Mouse (Mus musculus): ENCODE results near the gene Babam2. TPM values are rescaled to one million over a fixed set of nuclear protein-coding genes. Genes with fewer than 3 reads are reported as not detected.

Babam2 gene
- total RNA-seq, 1 experiment from 2014 or later = 38.9 TPM

GRCm38 (mm10) chr5:32086526-32087090, 389.1 kb downstream of the Babam2 start:
- ATAC-seq (replicated peaks; ENCODE audit: low read depth, poor library complexity, severe bottlenecking) = no peak

GRCm38 (mm10) chr5:32089481-32089880, 392.0 kb downstream of the Babam2 start:
- ATAC-seq (replicated peaks; ENCODE audit: low read depth, poor library complexity, severe bottlenecking) = no peak

DNA sequence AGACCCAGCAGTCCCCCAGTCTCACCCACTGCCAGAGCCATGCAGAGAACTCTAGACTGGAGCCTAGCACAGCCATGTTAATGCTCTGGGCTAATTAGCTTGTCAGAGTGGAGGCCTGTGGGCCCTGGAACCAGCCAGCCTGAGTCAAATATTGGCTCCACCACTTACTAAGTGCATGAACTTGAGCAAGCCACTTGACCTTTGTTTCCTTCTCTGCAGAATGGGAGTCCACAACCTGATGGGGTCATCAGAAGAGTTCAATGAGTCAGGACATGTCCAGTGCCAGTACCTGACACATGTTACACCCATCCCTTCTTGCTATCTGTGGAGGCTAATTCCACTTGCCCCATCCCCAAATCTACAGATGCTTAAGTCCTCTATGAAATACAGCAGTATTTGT, 394.8 kb downstream of the Babam2 start:
- no peak for ATAC-seq (replicated peaks; ENCODE audit: low read depth, poor library complexity, severe bottlenecking)

DNA sequence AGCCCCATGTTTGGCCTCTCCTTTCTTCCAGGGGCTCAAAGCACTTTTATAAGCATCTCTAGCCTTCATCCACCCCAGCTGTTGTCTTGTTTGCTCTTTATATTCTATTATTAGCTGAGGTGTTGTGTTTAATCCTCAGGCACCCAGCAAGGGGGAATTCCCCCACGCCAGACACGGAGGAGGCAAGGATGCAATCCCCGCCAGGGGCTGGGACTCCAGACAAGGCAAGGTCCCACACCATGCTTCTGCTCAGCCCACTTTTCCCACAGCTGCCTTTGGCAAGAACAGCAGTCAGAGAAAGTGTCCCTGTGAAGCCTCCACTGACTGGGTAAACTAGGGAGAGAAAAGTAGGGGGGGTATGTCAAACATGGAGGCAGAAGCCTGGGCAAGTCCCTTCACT, 401.2 kb downstream of the Babam2 start:
- no peak for ATAC-seq (replicated peaks; ENCODE audit: low read depth, poor library complexity, severe bottlenecking)

GRCm38 (mm10) chr5:32102484-32102883, 405.0 kb downstream of the Babam2 start:
- no peak for ATAC-seq (replicated peaks; ENCODE audit: low read depth, poor library complexity, severe bottlenecking)

GRCm38 (mm10) chr5:32102971-32103431, 405.5 kb downstream of the Babam2 start:
- no peak for ATAC-seq (replicated peaks; ENCODE audit: low read depth, poor library complexity, severe bottlenecking)

DNA sequence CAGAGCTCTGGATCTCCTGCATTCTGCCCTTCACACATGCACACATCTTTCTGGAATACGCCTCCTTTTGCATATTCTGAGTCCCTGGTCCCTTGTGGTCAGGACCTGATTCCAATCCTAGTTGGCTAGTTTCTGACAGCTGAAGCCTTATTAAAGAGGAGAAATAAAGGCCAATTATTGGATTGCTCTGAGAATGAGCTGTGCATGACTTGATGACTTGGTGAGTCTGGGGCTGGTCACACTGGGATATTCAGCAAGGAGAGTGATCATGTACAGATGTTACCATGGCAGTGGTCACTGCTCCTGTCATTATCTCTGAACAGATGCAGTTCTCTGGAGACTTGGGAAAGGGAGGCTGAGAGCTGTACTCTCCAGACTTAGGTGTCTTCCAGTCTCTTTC, 406.1 kb downstream of the Babam2 start:
- ATAC-seq (replicated peaks; ENCODE audit: low read depth, poor library complexity, severe bottlenecking) = no peak

DNA sequence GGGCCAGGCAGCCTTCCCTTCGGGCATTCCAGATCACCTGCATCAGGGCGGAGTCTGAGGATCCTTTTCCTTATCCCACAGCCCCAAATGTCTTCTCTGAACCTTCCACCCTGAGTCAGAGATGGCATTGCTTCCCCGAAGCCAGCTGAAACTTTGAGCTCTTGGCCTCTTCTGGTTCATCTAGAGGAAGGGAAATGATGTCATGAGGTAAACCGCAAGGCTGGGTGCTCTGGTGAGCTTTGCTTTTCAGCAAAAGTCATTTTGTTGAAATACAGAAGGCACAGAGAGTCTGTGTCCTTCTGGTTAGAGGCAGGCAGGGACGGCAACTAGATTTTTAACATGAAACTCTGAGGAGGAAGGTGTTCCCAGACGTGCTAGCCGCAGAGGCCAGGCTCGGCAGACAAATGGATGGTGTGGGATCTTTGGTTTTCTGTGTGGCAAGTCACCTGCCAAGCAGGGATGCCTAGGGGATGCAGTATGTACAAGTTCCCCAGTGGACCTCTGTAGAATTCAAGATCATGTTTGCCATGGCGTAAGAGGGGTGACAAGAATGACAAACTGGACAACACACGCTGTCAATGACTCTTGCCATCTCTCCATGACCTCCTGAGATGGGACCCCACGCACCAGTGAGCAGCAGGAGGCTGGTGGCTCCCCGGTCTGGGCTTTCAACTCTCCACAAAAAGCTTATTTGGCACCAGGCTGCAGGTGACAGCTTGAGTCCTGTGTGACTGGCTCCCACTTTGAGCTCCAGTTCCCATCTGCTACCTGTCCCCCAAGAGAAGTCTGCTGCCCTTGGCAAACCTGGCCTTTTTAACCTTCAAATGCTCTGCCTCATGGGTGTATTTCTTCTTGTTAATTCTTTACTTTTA, 406.9 kb downstream of the Babam2 start:
- ATAC-seq (replicated peaks; ENCODE audit: low read depth, poor library complexity, severe bottlenecking) = peak; percentile 86

- no peak for ATAC-seq (replicated peaks; ENCODE audit: low read depth, poor library complexity, severe bottlenecking)
Observed at GRCm38 (mm10) chr5:32106473-32107140, 409.1 kb downstream of the Babam2 start.

- ATAC-seq (replicated peaks; ENCODE audit: low read depth, poor library complexity, severe bottlenecking) = no peak; the same call in 1 of the 2 replicates
Observed at GRCm38 (mm10) chr5:32110651-32111050, 413.2 kb downstream of the Babam2 start.

DNA sequence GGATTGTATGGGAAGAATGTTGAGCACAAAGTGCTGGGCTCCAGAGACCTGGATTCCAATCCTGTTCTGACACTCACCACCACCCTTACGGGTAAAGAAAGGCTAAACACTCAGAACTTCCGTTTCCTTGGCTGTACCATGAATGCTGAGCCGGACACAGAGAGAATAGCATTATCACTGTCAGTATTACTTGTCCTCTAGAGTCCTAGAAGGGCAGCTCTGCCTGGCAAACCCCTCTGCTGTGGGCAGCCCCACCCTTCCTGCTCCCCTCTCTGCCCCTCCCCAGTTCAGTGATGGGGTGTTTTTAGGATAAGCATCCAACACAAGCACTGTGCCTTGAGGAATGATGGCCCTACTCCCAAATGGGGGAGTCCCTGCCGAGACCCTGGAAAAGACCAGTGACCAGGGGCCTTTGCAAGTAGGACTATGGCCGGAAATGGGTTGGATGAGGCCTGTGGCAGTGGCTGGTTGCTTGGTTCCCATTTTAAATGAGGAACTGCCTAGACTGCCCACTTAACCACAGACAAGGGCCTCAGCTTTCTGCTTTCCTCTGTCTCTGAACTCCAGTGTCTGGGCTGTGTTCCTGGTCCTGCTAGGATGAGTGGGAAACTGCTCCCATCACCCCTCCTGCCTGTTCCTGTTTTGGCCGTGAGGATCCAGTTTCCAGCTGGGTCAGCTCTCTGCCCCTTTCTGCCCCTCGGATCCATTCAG, 414.9 kb downstream of the Babam2 start:
- peak; percentile 90 for ATAC-seq (replicated peaks; ENCODE audit: low read depth, poor library complexity, severe bottlenecking)

GRCm38 (mm10) chr5:32120901-32121376, 423.5 kb downstream of the Babam2 start:
- no peak for ATAC-seq (replicated peaks; ENCODE audit: low read depth, poor library complexity, severe bottlenecking)

DNA sequence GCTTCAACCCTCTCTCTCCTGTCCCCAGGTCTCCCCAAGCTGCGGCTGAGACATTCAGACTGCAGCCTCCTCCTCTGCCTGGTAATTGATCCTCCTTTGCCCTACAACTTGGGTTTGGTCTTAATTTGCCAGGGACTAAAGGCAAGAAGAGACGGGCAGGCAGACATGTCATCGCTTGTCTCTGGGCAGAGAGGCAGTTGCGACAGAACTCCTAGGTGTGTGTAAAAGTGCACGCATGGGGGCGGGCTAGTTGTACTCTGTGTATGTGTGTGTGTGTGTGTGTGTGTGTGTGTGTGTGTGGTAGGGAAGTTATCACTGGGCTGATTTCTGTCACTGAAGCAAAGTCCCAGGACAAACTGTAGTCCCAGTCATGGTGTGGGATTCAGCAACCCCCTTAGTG, 424.5 kb downstream of the Babam2 start:
- ATAC-seq (replicated peaks; ENCODE audit: low read depth, poor library complexity, severe bottlenecking) = 0 out of 2 replicates have a peak, but pooled peaks have one; percentile 15

- peak; percentile 91 for ATAC-seq (replicated peaks; ENCODE audit: low read depth, poor library complexity, severe bottlenecking)
Observed at GRCm38 (mm10) chr5:32122363-32122762, 424.9 kb downstream of the Babam2 start.

- ATAC-seq (replicated peaks; ENCODE audit: low read depth, poor library complexity, severe bottlenecking) = no peak
Observed at GRCm38 (mm10) chr5:32124957-32125356, 427.5 kb downstream of the Babam2 start.

DNA sequence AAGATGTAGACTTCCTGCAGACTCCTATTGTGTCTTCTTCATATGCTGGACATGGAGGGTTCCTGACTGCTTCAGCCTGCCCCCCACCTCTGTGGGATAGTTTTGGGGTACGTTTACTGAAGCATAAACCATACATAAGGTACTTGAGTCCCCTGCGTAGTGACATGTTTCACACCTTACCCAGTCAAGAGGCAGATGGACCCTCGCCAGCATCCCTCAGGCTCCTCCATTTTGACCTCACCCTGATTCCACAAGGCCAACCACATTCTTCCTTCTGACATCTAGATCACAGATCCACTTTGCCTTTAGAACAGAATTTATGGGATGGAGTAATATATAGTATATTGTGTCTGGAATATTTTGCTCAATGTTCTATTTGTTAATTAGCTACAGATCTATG, 429.7 kb downstream of the Babam2 start:
- ATAC-seq (replicated peaks; ENCODE audit: low read depth, poor library complexity, severe bottlenecking) = no peak

DNA sequence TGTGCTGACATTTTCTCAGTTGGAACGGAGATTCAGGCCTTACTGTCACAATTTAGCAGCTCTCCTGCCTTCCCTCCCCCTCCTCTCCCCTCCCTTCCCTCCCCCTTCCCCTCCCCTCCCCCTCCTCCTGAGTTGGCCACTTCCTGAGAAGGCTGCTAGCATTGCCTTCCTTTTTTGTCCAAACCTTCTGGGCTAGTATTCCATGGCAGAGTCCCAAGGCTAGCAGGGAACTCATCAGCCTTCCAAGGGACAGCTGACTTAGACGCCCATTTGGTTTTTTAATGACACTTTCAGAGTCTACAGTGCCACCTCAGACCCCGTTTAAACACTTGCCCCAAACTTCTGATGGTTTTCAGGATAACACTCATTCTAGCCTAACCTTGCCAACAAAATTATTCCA, 430.4 kb downstream of the Babam2 start:
- ATAC-seq (replicated peaks; ENCODE audit: low read depth, poor library complexity, severe bottlenecking) = no peak

DNA sequence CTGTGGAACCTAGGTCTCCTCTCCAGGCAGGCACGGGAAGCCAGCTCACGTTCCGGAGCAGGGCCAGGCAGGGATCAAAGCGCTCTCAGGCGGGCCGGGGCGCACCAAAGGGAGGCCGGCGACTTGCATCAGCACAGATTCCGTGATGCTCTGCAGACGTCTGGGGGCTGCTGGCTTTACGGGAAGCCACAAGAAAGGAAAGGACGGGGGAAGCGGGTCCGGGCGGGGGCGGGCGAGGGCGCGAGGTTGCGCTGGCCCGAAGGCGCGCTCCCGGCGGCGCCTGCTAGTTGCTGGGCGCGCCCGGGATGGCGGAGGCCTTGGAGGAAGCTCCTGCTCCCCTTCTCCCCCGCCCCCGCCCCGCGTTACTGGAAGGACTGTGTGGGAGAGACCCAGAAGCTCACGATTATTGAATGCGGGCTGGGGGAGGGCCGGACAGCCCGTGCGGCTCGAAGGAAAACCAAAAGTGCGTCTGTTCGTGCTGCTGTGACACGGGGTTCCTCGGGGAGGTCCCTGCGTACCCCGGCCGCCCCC, 435.6 kb downstream of the Babam2 start:
- ATAC-seq (replicated peaks; ENCODE audit: low read depth, poor library complexity, severe bottlenecking) = 0 out of 2 replicates have a peak, but pooled peaks have one; percentile 10

- no peak for ATAC-seq (replicated peaks; ENCODE audit: low read depth, poor library complexity, severe bottlenecking)
Observed at GRCm38 (mm10) chr5:32133549-32134004, 436.1 kb downstream of the Babam2 start.
